Mouse (Mus musculus) limb, embryonic 13.5 days (tissue): Measurements from ENCODE around the gene Adamts3. TPM values are rescaled to one million over a fixed set of nuclear protein-coding genes. Genes with fewer than 3 reads are reported as not detected.

Experiments used
- ATAC-seq: fragments of 200-750 bp; cut with Nextera tagmentation; 2 replicates; pipeline ENCODE4 v1.8.0; 2017; ENCODE audit warnings: low read depth, moderate number of reproducible peaks, moderate TSS enrichment; ENCODE audit not compliant: low FRiP score
- H3K27ac ChIP-seq: fragments of 300-500 bp; sonication (generic); 2 replicates; pipeline ENCODE4 v1.5.1; 2015; ENCODE audit warnings: inconsistent platforms, mild to moderate bottlenecking, moderate library complexity
- H3K27me3 ChIP-seq: fragments of 300-500 bp; sonication (generic); 2 replicates; pipeline ENCODE4 v1.6.1; 2015; ENCODE audit warnings: mild to moderate bottlenecking, inconsistent platforms
- H3K36me3 ChIP-seq: fragments of 300-500 bp; sonication (generic); 2 replicates; pipeline ENCODE4 v1.6.1; 2015; ENCODE audit warnings: inconsistent platforms, mild to moderate bottlenecking, moderate library complexity
- H3K4me1 ChIP-seq: fragments of 300-500 bp; sonication (generic); 2 replicates; pipeline ENCODE4 v1.6.1; 2015; ENCODE audit warnings: inconsistent platforms
- H3K4me2 ChIP-seq: fragments of 300-500 bp; sonication (generic); replicated peaks from 2 replicates; pipeline ENCODE4 v1.6.1; 2015; ENCODE audit warnings: inconsistent platforms, mild to moderate bottlenecking, moderate library complexity
- H3K4me3 ChIP-seq: fragments of 300-500 bp; sonication (generic); 2 replicates; pipeline ENCODE4 v1.5.1; 2015; ENCODE audit warnings: moderate library complexity, mild to moderate bottlenecking, inconsistent platforms
- H3K9ac ChIP-seq: fragments of 300-500 bp; sonication (generic); 2 replicates; pipeline ENCODE4 v1.6.1; 2015; ENCODE audit warnings: mild to moderate bottlenecking, inconsistent platforms
- H3K9me3 ChIP-seq: fragments of 300-500 bp; sonication (generic); 2 replicates; pipeline ENCODE4 v1.6.1; 2016; ENCODE audit warnings: inconsistent platforms
- WGBS: fragments of 180-500 bp; shearing (Covaris S2); methylation state at CpG from one replicate; pipeline ENCODE4 v1.1.7; 2015; 5-methylcytosine and 5-hydroxymethylcytosine counted together
- polyA plus RNA-seq: library from polyadenylated mRNA; unstranded; fragments of >200 nt; fragmentation: Nextera tagmentation; extraction: Ambion mirVana; gene quantifications from 2 replicates; pipeline ENCODE4 v1.2.1, GENCODE M21; 2015

Gene Adamts3
- polyA plus RNA-seq, result 7.9 and 8.0 TPM in 2 replicates

- H3K36me3 ChIP-seq, result peaks cover 6% of the 10 kb centered on the region; the same call in 1 of the 2 replicates
- WGBS, result 0% methylated on average over 55 of the region's 78 CpGs
- peak within 1 kb of the TSS; percentile 75 for H3K4me3 ChIP-seq
- H3K4me1 ChIP-seq, result peaks cover 9% of the 10 kb centered on the region; the same call in 1 of the 2 replicates
- H3K9ac ChIP-seq, result peak within 1 kb of the TSS; percentile 81
- peak within 1 kb of the TSS; percentile 95 for H3K4me2 ChIP-seq
- no peaks in the 10 kb centered on the region for H3K27me3 ChIP-seq
- peak within 1 kb of the TSS; percentile 84 for H3K27ac ChIP-seq
- H3K9me3 ChIP-seq, result no peaks in the 10 kb centered on the region
- ATAC-seq, result peak; percentile 86
Observed at GRCm38 (mm10) chr5:89883051-89883907, at the start of gene Adamts3. Adamts3 (minus strand) TSS chr5:89883334.

GRCm38 (mm10) chr5:89931511-89931910, 48.4 kb upstream of the Adamts3 start:
- Histone ChIP-seq H3K27ac (no peak overlapping the region), H3K9me3 (no peaks in the 10 kb centered on the region), H3K9ac (no peak overlapping the region), H3K36me3 (no peaks in the 10 kb centered on the region), H3K4me2 (no peak overlapping the region), H3K27me3 (no peaks in the 10 kb centered on the region), H3K4me3 (no peak overlapping the region), H3K4me1 (no peaks in the 10 kb centered on the region; the same call in 1 of the 2 replicates)
- 61% methylated on average over 4 of the region's 4 CpGs for WGBS
- ATAC-seq, result no peak

- no peak overlapping the region for H3K4me3 ChIP-seq
- H3K36me3 ChIP-seq, result no peaks in the 10 kb centered on the region
- H3K4me1 ChIP-seq, result no peaks in the 10 kb centered on the region
- H3K9me3 ChIP-seq, result no peaks in the 10 kb centered on the region
- no peak for ATAC-seq
- no peak overlapping the region for H3K9ac ChIP-seq
- H3K27me3 ChIP-seq, result no peaks in the 10 kb centered on the region
- H3K27ac ChIP-seq, result no peak overlapping the region
- H3K4me2 ChIP-seq, result no peak overlapping the region
Observed at GRCm38 (mm10) chr5:89912359-89912758, 29.2 kb upstream of the Adamts3 start.

GRCm38 (mm10) chr5:89911950-89912349, 28.8 kb upstream of the Adamts3 start:
- no peaks in the 10 kb centered on the region for H3K9me3 ChIP-seq
- ATAC-seq, result no peak
- H3K4me1 ChIP-seq, result no peaks in the 10 kb centered on the region
- H3K4me3 ChIP-seq, result no peak overlapping the region
- no peak overlapping the region for H3K27ac ChIP-seq
- no peak overlapping the region for H3K9ac ChIP-seq
- no peaks in the 10 kb centered on the region for H3K36me3 ChIP-seq
- 78% methylated on average over 7 of the region's 7 CpGs for WGBS
- no peak overlapping the region for H3K4me2 ChIP-seq
- H3K27me3 ChIP-seq, result no peaks in the 10 kb centered on the region

- no peaks in the 10 kb centered on the region for H3K36me3 ChIP-seq
- ATAC-seq, result no peak
- WGBS, result 84% methylated on average over 4 of the region's 4 CpGs
- no peaks in the 10 kb centered on the region for H3K4me1 ChIP-seq
- no peak overlapping the region for H3K9ac ChIP-seq
- H3K27ac ChIP-seq, result no peak overlapping the region
- H3K27me3 ChIP-seq, result no peaks in the 10 kb centered on the region
- no peak overlapping the region for H3K4me2 ChIP-seq
- H3K4me3 ChIP-seq, result no peak overlapping the region
- H3K9me3 ChIP-seq, result no peaks in the 10 kb centered on the region
Observed at GRCm38 (mm10) chr5:89911508-89911907, 28.4 kb upstream of the Adamts3 start.

GRCm38 (mm10) chr5:89906884-89907431, 23.8 kb upstream of the Adamts3 start:
- Histone ChIP-seq H3K27ac (no peak overlapping the region), H3K9me3 (no peaks in the 10 kb centered on the region)
- no peak for ATAC-seq

GRCm38 (mm10) chr5:89901026-89901425, 17.9 kb upstream of the Adamts3 start:
- WGBS, result 78% methylated on average over 5 of the region's 5 CpGs
- Histone ChIP-seq H3K9me3 (no peaks in the 10 kb centered on the region), H3K4me3 (no peak overlapping the region), H3K36me3 (no peaks in the 10 kb centered on the region), H3K27ac (no peak overlapping the region), H3K27me3 (no peaks in the 10 kb centered on the region), H3K4me1 (no peaks in the 10 kb centered on the region), H3K9ac (no peak overlapping the region), H3K4me2 (no peak overlapping the region)
- no peak for ATAC-seq

More at GRCm38 (mm10) chr5:89906884-89907431, 23.8 kb upstream of the Adamts3 start:
- H3K4me1 ChIP-seq, result no peaks in the 10 kb centered on the region
- H3K4me3 ChIP-seq, result no peak overlapping the region
- no peaks in the 10 kb centered on the region for H3K27me3 ChIP-seq
- no peaks in the 10 kb centered on the region for H3K36me3 ChIP-seq
- no peak overlapping the region for H3K9ac ChIP-seq
- WGBS, result 78% methylated on average over 13 of the region's 13 CpGs
- no peak overlapping the region for H3K4me2 ChIP-seq

GRCm38 (mm10) chr5:89897495-89897894, 14.4 kb upstream of the Adamts3 start:
- Histone ChIP-seq H3K4me1 (no peaks in the 10 kb centered on the region), H3K36me3 (no peaks in the 10 kb centered on the region), H3K4me3 (no peak overlapping the region), H3K27me3 (no peaks in the 10 kb centered on the region), H3K9me3 (no peaks in the 10 kb centered on the region), H3K9ac (no peak overlapping the region), H3K4me2 (no peak overlapping the region), H3K27ac (no peak overlapping the region)
- WGBS, result 69% methylated on average over 9 of the region's 9 CpGs
- ATAC-seq, result no peak

GRCm38 (mm10) chr5:89895520-89895919, 12.4 kb upstream of the Adamts3 start:
- H3K9me3 ChIP-seq, result no peaks in the 10 kb centered on the region
- ATAC-seq, result no peak
- no peaks in the 10 kb centered on the region for H3K4me1 ChIP-seq
- no peak overlapping the region for H3K27ac ChIP-seq
- no peak overlapping the region for H3K4me2 ChIP-seq
- 64% methylated on average over 7 of the region's 7 CpGs for WGBS
- H3K27me3 ChIP-seq, result no peaks in the 10 kb centered on the region
- H3K4me3 ChIP-seq, result no peak overlapping the region
- H3K36me3 ChIP-seq, result no peaks in the 10 kb centered on the region
- H3K9ac ChIP-seq, result no peak overlapping the region

GRCm38 (mm10) chr5:89884991-89885390, 1.9 kb upstream of the Adamts3 start:
- no peak overlapping the region for H3K9ac ChIP-seq
- 71% methylated on average over 3 of the region's 4 CpGs for WGBS
- H3K27ac ChIP-seq, result no peak overlapping the region
- peaks cover 6% of the 10 kb centered on the region; the same call in 1 of the 2 replicates for H3K36me3 ChIP-seq
- H3K4me1 ChIP-seq, result peaks cover 5% of the 10 kb centered on the region; the same call in 1 of the 2 replicates
- H3K27me3 ChIP-seq, result no peaks in the 10 kb centered on the region
- H3K4me3 ChIP-seq, result no peak overlapping the region
- no peaks in the 10 kb centered on the region for H3K9me3 ChIP-seq
- H3K4me2 ChIP-seq, result no peak overlapping the region
- no peak for ATAC-seq

GRCm38 (mm10) chr5:89883908-89884204, 722 bp upstream of the Adamts3 start:
- Histone ChIP-seq H3K4me1 (peaks cover 5% of the 10 kb centered on the region; the same call in 1 of the 2 replicates), H3K36me3 (peaks cover 6% of the 10 kb centered on the region; the same call in 1 of the 2 replicates), H3K9me3 (no peaks in the 10 kb centered on the region), H3K9ac (peak overlapping the region; percentile 81; the same call in 1 of the 2 replicates), H3K4me3 (peak overlapping the region; percentile 75), H3K4me2 (peak overlapping the region; percentile 95), H3K27ac (no peak overlapping the region), H3K27me3 (no peaks in the 10 kb centered on the region)
- 6% methylated on average over 8 of the region's 8 CpGs for WGBS
- ATAC-seq, result no peak

- Histone ChIP-seq H3K4me2 (peak overlapping the region; percentile 95), H3K27ac (peak overlapping the region; percentile 22; the same call in 1 of the 2 replicates), H3K27me3 (no peaks in the 10 kb centered on the region), H3K9me3 (no peaks in the 10 kb centered on the region), H3K36me3 (peaks cover 6% of the 10 kb centered on the region; the same call in 1 of the 2 replicates), H3K4me1 (peaks cover 9% of the 10 kb centered on the region; the same call in 1 of the 2 replicates), H3K4me3 (peak overlapping the region; percentile 75), H3K9ac (peak overlapping the region; percentile 81)
- peak; percentile 71 for ATAC-seq
- WGBS, result 0% methylated on average over 33 of the region's 35 CpGs
Observed at GRCm38 (mm10) chr5:89882091-89882734, 921 bp downstream of the Adamts3 start.
